Mouse (Mus musculus): ENCODE results near the gene Exoc3l.

Exoc3l gene

GRCm38 (mm10) chr8:105268342-105269074 is 27.4 kb downstream of the Exoc3l start:
- peak; percentile 86 for DNase-seq (ENCODE audit: low read depth, low spot score)

GRCm38 (mm10) chr8:105266775-105267174 is 29.1 kb downstream of the Exoc3l start:
- no peak for DNase-seq (ENCODE audit: low read depth, low spot score)

GRCm38 (mm10) chr8:105265128-105265527 is 30.8 kb downstream of the Exoc3l start:
- no peak for DNase-seq (ENCODE audit: low read depth, low spot score)

- DNase-seq (ENCODE audit: low read depth, low spot score) = no peak
Measured at GRCm38 (mm10) chr8:105264024-105264982, 31.6 kb downstream of the Exoc3l start, which contains the start of the genes Tradd and Fbxl8. Gene Tradd, minus strand, starts transcription at chr8:105264609. Gene Fbxl8, plus strand, starts transcription at chr8:105264648.

GRCm38 (mm10) chr8:105263244-105263912 is 32.5 kb downstream of the Exoc3l start:
- no peak for DNase-seq (ENCODE audit: low read depth, low spot score)

- no peak for DNase-seq (ENCODE audit: low read depth, low spot score)
Measured at GRCm38 (mm10) chr8:105261326-105261980, 34.4 kb downstream of the Exoc3l start.

GRCm38 (mm10) chr8:105260371-105261099 is 35.4 kb downstream of the Exoc3l start:
- no peak for DNase-seq (ENCODE audit: low read depth, low spot score)

- DNase-seq (ENCODE audit: low read depth, low spot score) = no peak
Measured at GRCm38 (mm10) chr8:105259721-105260320, 36.1 kb downstream of the Exoc3l start.

GRCm38 (mm10) chr8:105258911-105259720 is 36.8 kb downstream of the Exoc3l start:
- no peak for DNase-seq (ENCODE audit: low read depth, low spot score)

- DNase-seq (ENCODE audit: low read depth, low spot score) = no peak
Measured at GRCm38 (mm10) chr8:105257318-105258114, 38.4 kb downstream of the Exoc3l start.

- no peak for DNase-seq (ENCODE audit: low read depth, low spot score)
Measured at GRCm38 (mm10) chr8:105254966-105255350, 40.9 kb downstream of the Exoc3l start, which contains the start of gene B3gnt9. Gene B3gnt9, minus strand, starts transcription at chr8:105255153.

GRCm38 (mm10) chr8:105254152-105254965 is 41.5 kb downstream of the Exoc3l start:
- peak; percentile 68 for DNase-seq (ENCODE audit: low read depth, low spot score)

GRCm38 (mm10) chr8:105253766-105254151 is 42.1 kb downstream of the Exoc3l start:
- no peak for DNase-seq (ENCODE audit: low read depth, low spot score)

GRCm38 (mm10) chr8:105252680-105253537 is 43.0 kb downstream of the Exoc3l start:
- DNase-seq (ENCODE audit: low read depth, low spot score) = no peak

- DNase-seq (ENCODE audit: low read depth, low spot score) = no peak
Measured at GRCm38 (mm10) chr8:105251954-105252353, 43.9 kb downstream of the Exoc3l start.

- DNase-seq (ENCODE audit: low read depth, low spot score) = no peak
Measured at GRCm38 (mm10) chr8:105241016-105241415, 54.9 kb downstream of the Exoc3l start.

Measured in brain, embryonic 18.5 days (tissue).